Mouse (Mus musculus): ENCODE data around the gene Tmem221. TPM values are rescaled to one million over a fixed set of nuclear protein-coding genes. Genes with fewer than 3 reads are reported as not detected.

Gene Tmem221
- polyA plus RNA-seq, 1 experiment: 2.2 TPM

DNA sequence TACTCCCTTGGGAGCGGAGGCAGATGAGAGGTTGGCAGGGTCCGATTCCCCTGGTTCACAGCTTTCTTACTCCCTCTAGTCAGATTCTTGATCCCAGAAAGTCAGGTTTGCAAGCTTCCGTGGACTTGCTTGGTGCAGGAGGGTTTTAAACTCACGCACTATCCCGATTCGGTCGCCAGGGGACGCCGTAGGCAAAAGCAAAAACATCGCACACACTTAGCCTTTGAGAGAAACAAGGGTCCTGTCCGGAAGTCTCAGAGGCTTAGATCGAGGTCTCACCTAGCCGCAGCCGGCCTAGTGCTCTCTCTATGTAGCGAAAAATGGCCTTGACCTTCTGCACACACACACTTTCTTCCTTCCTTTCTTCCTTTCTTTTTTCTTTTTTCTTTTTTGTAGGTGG lies 2.7 kb upstream of the Tmem221 start:
- H3K27me3 ChIP-seq (ENCODE audit: control insufficient read depth, insufficient read depth, low read length, poor library complexity, severe bottlenecking): peaks cover 3% of the 10 kb centered on the region; the same call in 1 of the 2 replicates
- H3K36me3 ChIP-seq (ENCODE audit: control insufficient read depth, insufficient read depth, low read length, poor library complexity, severe bottlenecking): no peaks in the 10 kb centered on the region
- no peak overlapping the region for H3K9ac ChIP-seq (ENCODE audit: low read depth, poor library complexity, severe bottlenecking)
- no peak overlapping the region for H3K27ac ChIP-seq (ENCODE audit: insufficient read depth, low read length)
- no peaks in the 10 kb centered on the region for H3K9me3 ChIP-seq (replicated peaks; ENCODE audit: control insufficient read depth, insufficient read depth, low read length, poor library complexity, severe bottlenecking)
- TF ChIP-seq EP300 (IDR thresholded peaks at IDR 0.05; ENCODE audit: insufficient read depth, low read depth, low read length) (no peak), POLR2A (IDR thresholded peaks at IDR 0.05; ENCODE audit: insufficient read depth, low read length) (no peak), CTCF (IDR thresholded peaks at IDR 0.05; ENCODE audit: low read depth, low read length) (peak; percentile 94)
- H3K4me1 ChIP-seq (ENCODE audit: control insufficient read depth, insufficient read depth, low read length): no peaks in the 10 kb centered on the region
- H3K4me3 ChIP-seq (ENCODE audit: low read depth, low read length): no peak overlapping the region

DNA sequence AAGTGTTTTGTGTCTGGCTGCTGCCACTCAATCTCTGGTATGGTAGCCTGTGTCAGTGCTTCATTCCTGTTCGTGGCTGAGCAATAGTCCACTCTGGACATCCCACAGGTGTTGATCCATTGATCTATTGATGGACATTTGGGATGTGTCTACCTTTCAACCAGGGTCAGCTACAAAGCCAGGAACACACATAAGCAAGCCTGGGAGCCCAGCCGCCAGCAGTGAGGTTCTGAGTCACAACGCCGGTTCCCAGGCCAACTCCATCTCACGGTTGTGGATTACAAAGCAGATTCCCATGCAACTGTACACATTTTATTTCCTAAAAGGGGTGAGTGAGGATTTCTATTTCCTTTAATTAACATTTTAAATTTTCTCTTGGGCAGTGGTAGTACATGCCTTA lies 2.1 kb upstream of the Tmem221 start:
- TF ChIP-seq POLR2A (IDR thresholded peaks at IDR 0.05; ENCODE audit: insufficient read depth, low read length) (no peak), EP300 (IDR thresholded peaks at IDR 0.05; ENCODE audit: insufficient read depth, low read depth, low read length) (no peak), CTCF (IDR thresholded peaks at IDR 0.05; ENCODE audit: low read depth, low read length) (no peak)

GRCm38 (mm10) chr8:71560071-71560470 lies 1.4 kb upstream of the Tmem221 start:
- peaks cover 3% of the 10 kb centered on the region; the same call in 1 of the 2 replicates for H3K27me3 ChIP-seq (ENCODE audit: control insufficient read depth, insufficient read depth, low read length, poor library complexity, severe bottlenecking)
- no peaks in the 10 kb centered on the region for H3K36me3 ChIP-seq (ENCODE audit: control insufficient read depth, insufficient read depth, low read length, poor library complexity, severe bottlenecking)
- no peak for TF ChIP-seq POLR2A (IDR thresholded peaks at IDR 0.05; ENCODE audit: insufficient read depth, low read length)
- TF ChIP-seq CTCF (IDR thresholded peaks at IDR 0.05; ENCODE audit: low read depth, low read length): no peak
- no peak for TF ChIP-seq EP300 (IDR thresholded peaks at IDR 0.05; ENCODE audit: insufficient read depth, low read depth, low read length)
- no peak overlapping the region for H3K9ac ChIP-seq (ENCODE audit: low read depth, poor library complexity, severe bottlenecking)
- no peaks in the 10 kb centered on the region for H3K4me1 ChIP-seq (ENCODE audit: control insufficient read depth, insufficient read depth, low read length)
- H3K27ac ChIP-seq (ENCODE audit: insufficient read depth, low read length): no peak overlapping the region
- no peaks in the 10 kb centered on the region for H3K9me3 ChIP-seq (replicated peaks; ENCODE audit: control insufficient read depth, insufficient read depth, low read length, poor library complexity, severe bottlenecking)
- no peak overlapping the region for H3K4me3 ChIP-seq (ENCODE audit: low read depth, low read length)

More for the DNA sequence above, 2.1 kb upstream of the Tmem221 start:
- no peaks in the 10 kb centered on the region for H3K36me3 ChIP-seq (ENCODE audit: control insufficient read depth, insufficient read depth, low read length, poor library complexity, severe bottlenecking)
- no peak overlapping the region for H3K4me3 ChIP-seq (ENCODE audit: low read depth, low read length)
- peaks cover 3% of the 10 kb centered on the region; the same call in 1 of the 2 replicates for H3K27me3 ChIP-seq (ENCODE audit: control insufficient read depth, insufficient read depth, low read length, poor library complexity, severe bottlenecking)
- no peak overlapping the region for H3K9ac ChIP-seq (ENCODE audit: low read depth, poor library complexity, severe bottlenecking)
- H3K9me3 ChIP-seq (replicated peaks; ENCODE audit: control insufficient read depth, insufficient read depth, low read length, poor library complexity, severe bottlenecking): no peaks in the 10 kb centered on the region
- H3K27ac ChIP-seq (ENCODE audit: insufficient read depth, low read length): no peak overlapping the region
- no peaks in the 10 kb centered on the region for H3K4me1 ChIP-seq (ENCODE audit: control insufficient read depth, insufficient read depth, low read length)

GRCm38 (mm10) chr8:71558958-71559690 lies 453 bp upstream of the Tmem221 start:
- peak overlapping the region; percentile 78 for H3K9ac ChIP-seq (ENCODE audit: low read depth, poor library complexity, severe bottlenecking)
- H3K27me3 ChIP-seq (ENCODE audit: control insufficient read depth, insufficient read depth, low read length, poor library complexity, severe bottlenecking): peaks cover 3% of the 10 kb centered on the region; the same call in 1 of the 2 replicates
- H3K9me3 ChIP-seq (replicated peaks; ENCODE audit: control insufficient read depth, insufficient read depth, low read length, poor library complexity, severe bottlenecking): no peaks in the 10 kb centered on the region
- H3K36me3 ChIP-seq (ENCODE audit: control insufficient read depth, insufficient read depth, low read length, poor library complexity, severe bottlenecking): no peaks in the 10 kb centered on the region
- H3K4me3 ChIP-seq (ENCODE audit: low read depth, low read length): peak overlapping the region; percentile 77
- H3K4me1 ChIP-seq (ENCODE audit: control insufficient read depth, insufficient read depth, low read length): no peaks in the 10 kb centered on the region
- TF ChIP-seq POLR2A (IDR thresholded peaks at IDR 0.05; ENCODE audit: insufficient read depth, low read length): no peak
- no peak for TF ChIP-seq EP300 (IDR thresholded peaks at IDR 0.05; ENCODE audit: insufficient read depth, low read depth, low read length)
- no peak for TF ChIP-seq CTCF (IDR thresholded peaks at IDR 0.05; ENCODE audit: low read depth, low read length)
- H3K27ac ChIP-seq (ENCODE audit: insufficient read depth, low read length): no peak overlapping the region

DNA sequence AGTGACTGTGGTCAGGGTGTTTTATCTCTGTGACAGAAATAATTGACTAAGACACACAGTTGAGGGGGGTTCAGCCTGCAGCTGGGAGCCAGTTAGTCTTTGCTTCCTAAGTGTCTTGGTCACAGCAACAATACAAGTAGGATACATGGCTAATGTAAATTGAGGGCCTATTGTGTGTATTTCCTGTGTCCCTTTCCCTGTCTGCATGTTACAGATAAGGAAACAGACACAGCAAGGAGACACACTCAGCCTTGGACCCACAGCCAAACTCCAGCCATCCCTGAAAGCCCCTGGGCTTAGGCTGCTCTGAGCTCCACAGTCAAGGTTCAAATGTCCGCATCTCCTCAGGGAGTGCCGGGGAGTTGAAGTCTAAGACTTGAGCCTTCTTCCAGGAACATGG lies 4.0 kb downstream of the Tmem221 start:
- no peak overlapping the region for H3K27ac ChIP-seq (ENCODE audit: insufficient read depth, low read length)
- no peak overlapping the region for H3K4me3 ChIP-seq (ENCODE audit: low read depth, low read length)
- H3K9ac ChIP-seq (ENCODE audit: low read depth, poor library complexity, severe bottlenecking): no peak overlapping the region
- TF ChIP-seq EP300 (IDR thresholded peaks at IDR 0.05; ENCODE audit: insufficient read depth, low read depth, low read length) (no peak), POLR2A (IDR thresholded peaks at IDR 0.05; ENCODE audit: insufficient read depth, low read length) (no peak), CTCF (IDR thresholded peaks at IDR 0.05; ENCODE audit: low read depth, low read length) (no peak)
- H3K36me3 ChIP-seq (ENCODE audit: control insufficient read depth, insufficient read depth, low read length, poor library complexity, severe bottlenecking): no peaks in the 10 kb centered on the region
- no peaks in the 10 kb centered on the region for H3K27me3 ChIP-seq (ENCODE audit: control insufficient read depth, insufficient read depth, low read length, poor library complexity, severe bottlenecking)
- H3K4me1 ChIP-seq (ENCODE audit: control insufficient read depth, insufficient read depth, low read length): no peaks in the 10 kb centered on the region
- no peaks in the 10 kb centered on the region for H3K9me3 ChIP-seq (replicated peaks; ENCODE audit: control insufficient read depth, insufficient read depth, low read length, poor library complexity, severe bottlenecking)

GRCm38 (mm10) chr8:71554001-71554400 lies 4.7 kb downstream of the Tmem221 start:
- no peaks in the 10 kb centered on the region for H3K36me3 ChIP-seq (ENCODE audit: control insufficient read depth, insufficient read depth, low read length, poor library complexity, severe bottlenecking)
- H3K4me3 ChIP-seq (ENCODE audit: low read depth, low read length): no peak overlapping the region
- H3K9me3 ChIP-seq (replicated peaks; ENCODE audit: control insufficient read depth, insufficient read depth, low read length, poor library complexity, severe bottlenecking): no peaks in the 10 kb centered on the region
- H3K27me3 ChIP-seq (ENCODE audit: control insufficient read depth, insufficient read depth, low read length, poor library complexity, severe bottlenecking): no peaks in the 10 kb centered on the region
- H3K9ac ChIP-seq (ENCODE audit: low read depth, poor library complexity, severe bottlenecking): no peak overlapping the region
- TF ChIP-seq POLR2A (IDR thresholded peaks at IDR 0.05; ENCODE audit: insufficient read depth, low read length) (no peak), CTCF (IDR thresholded peaks at IDR 0.05; ENCODE audit: low read depth, low read length) (no peak)
- no peaks in the 10 kb centered on the region for H3K4me1 ChIP-seq (ENCODE audit: control insufficient read depth, insufficient read depth, low read length)
- no peak overlapping the region for H3K27ac ChIP-seq (ENCODE audit: insufficient read depth, low read length)
